Mouse (Mus musculus) liver, embryonic 16.5 days (tissue): ENCODE measurements around the gene Yap1. TPM values are rescaled to one million over a fixed set of nuclear protein-coding genes. Genes with fewer than 3 reads are reported as not detected.
A peak's percentile ranks its signal among the peaks of the same experiment; 100 is the strongest.

ENCODE experiments used
- ATAC-seq: fragments of 200-750 bp; cut with Nextera tagmentation; 2 replicates; pipeline ENCODE4 v1.8.0; 2017; ENCODE audit warnings: low read depth, mild to moderate bottlenecking, moderate number of reproducible peaks, moderate library complexity
- H3K27ac ChIP-seq: fragments of 300-500 bp; sonication (generic); 2 replicates; pipeline ENCODE4 v1.5.1; 2014; ENCODE audit warnings: mild to moderate bottlenecking, low read length
- H3K27me3 ChIP-seq: fragments of 300-500 bp; sonication (generic); 2 replicates; pipeline ENCODE4 v1.6.1; 2014; ENCODE audit warnings: low read depth, low read length, mixed read lengths; ENCODE audit not compliant: control insufficient read depth, insufficient read depth
- H3K36me3 ChIP-seq: fragments of 300-500 bp; sonication (generic); 2 replicates; pipeline ENCODE4 v1.6.1; 2014; ENCODE audit warnings: mild to moderate bottlenecking; ENCODE audit not compliant: control insufficient read depth, insufficient read depth
- H3K4me1 ChIP-seq: fragments of 300-500 bp; sonication (generic); 2 replicates; pipeline ENCODE4 v1.6.1; 2014; ENCODE audit warnings: low read depth, low read length, mixed read lengths; ENCODE audit not compliant: control insufficient read depth
- H3K4me2 ChIP-seq: fragments of 300-500 bp; sonication (generic); 2 replicates; pipeline ENCODE4 v1.6.1; 2014; ENCODE audit warnings: low read depth, low read length, mixed read lengths
- H3K4me3 ChIP-seq: fragments of 300-500 bp; sonication (generic); 2 replicates; pipeline ENCODE4 v1.5.1; 2014; ENCODE audit warnings: low read depth, mild to moderate bottlenecking, low read length
- H3K9ac ChIP-seq: fragments of 300-500 bp; sonication (generic); 2 replicates; pipeline ENCODE4 v1.6.1; 2014; ENCODE audit warnings: low read depth, low read length
- H3K9me3 ChIP-seq: fragments of 300-500 bp; sonication (generic); replicated peaks from 2 replicates; pipeline ENCODE4 v1.6.1; 2016; ENCODE audit warnings: low read length; ENCODE audit not compliant: control insufficient read depth
- WGBS: fragments of 180-500 bp; shearing (Covaris S2); extraction: QIAGEN DNeasy Blood & Tissue Kit; methylation state at CpG from one replicate; pipeline ENCODE4 v1.1.7; 2014; ENCODE audit not compliant: insufficient replicate concordance; 5-methylcytosine and 5-hydroxymethylcytosine counted together
- polyA plus RNA-seq: library from polyadenylated mRNA; unstranded; fragments of >200 nt; fragmentation: Nextera tagmentation; extraction: Ambion mirVana; gene quantifications from 2 replicates; pipeline ENCODE4 v1.2.1, GENCODE M21; 2015

Gene Yap1
- polyA plus RNA-seq, 1 experiment from 2014 or later: 3.4 TPM

GRCm38 (mm10) chr9:8003301-8004271 lies 810 bp downstream of the Yap1 start:
- under 1% methylated on average over 72 of the region's 82 CpGs for WGBS
- H3K4me3 ChIP-seq: peak overlapping the region; percentile 64
- no peaks in the 10 kb centered on the region for H3K36me3 ChIP-seq
- H3K9me3 ChIP-seq: no peaks in the 10 kb centered on the region
- peak; percentile 68 for ATAC-seq
- H3K27ac ChIP-seq: peak overlapping the region; percentile 66
- no peaks in the 10 kb centered on the region for H3K4me1 ChIP-seq
- H3K27me3 ChIP-seq: peaks cover 49% of the 10 kb centered on the region
- H3K4me2 ChIP-seq: peak overlapping the region; percentile 48
- H3K9ac ChIP-seq: peak overlapping the region; percentile 63

GRCm38 (mm10) chr9:8002806-8003205 lies 1.6 kb downstream of the Yap1 start:
- Histone ChIP-seq H3K4me1 (no peaks in the 10 kb centered on the region), H3K4me2 (peak overlapping the region; percentile 48), H3K36me3 (no peaks in the 10 kb centered on the region), H3K27ac (peak overlapping the region; percentile 66; the same call in 1 of the 2 replicates), H3K27me3 (peaks cover 49% of the 10 kb centered on the region), H3K9ac (no peak overlapping the region; the same call in 1 of the 2 replicates), H3K4me3 (peak overlapping the region; percentile 64), H3K9me3 (no peaks in the 10 kb centered on the region)
- ATAC-seq: no peak
- 5% methylated on average over 12 of the region's 12 CpGs for WGBS

- H3K27ac ChIP-seq: no peak overlapping the region
- H3K4me3 ChIP-seq: no peak overlapping the region
- H3K9ac ChIP-seq: no peak overlapping the region
- no peak for ATAC-seq
- H3K4me1 ChIP-seq: no peaks in the 10 kb centered on the region
- H3K9me3 ChIP-seq: no peaks in the 10 kb centered on the region
- 58% methylated on average over 7 of the region's 7 CpGs for WGBS
- no peaks in the 10 kb centered on the region for H3K36me3 ChIP-seq
- H3K4me2 ChIP-seq: no peak overlapping the region
- H3K27me3 ChIP-seq: peaks cover 46% of the 10 kb centered on the region
These were observed 3.0 kb downstream of the Yap1 start for GRCm38 (mm10) chr9:8001352-8001751.

- Histone ChIP-seq H3K4me1 (no peaks in the 10 kb centered on the region; the same call in 1 of the 2 replicates), H3K27ac (no peak overlapping the region), H3K4me3 (no peak overlapping the region), H3K9me3 (no peaks in the 10 kb centered on the region), H3K36me3 (no peaks in the 10 kb centered on the region), H3K4me2 (no peak overlapping the region), H3K9ac (no peak overlapping the region), H3K27me3 (no peaks in the 10 kb centered on the region)
- ATAC-seq: no peak
- 61% methylated on average over 5 of the region's 5 CpGs for WGBS
These were observed 10.1 kb downstream of the Yap1 start for GRCm38 (mm10) chr9:7994275-7994674.

GRCm38 (mm10) chr9:7992651-7993050 lies 11.7 kb downstream of the Yap1 start:
- no peak for ATAC-seq
- no peak overlapping the region for H3K4me2 ChIP-seq
- H3K36me3 ChIP-seq: no peaks in the 10 kb centered on the region
- no peaks in the 10 kb centered on the region for H3K27me3 ChIP-seq
- H3K4me1 ChIP-seq: no peaks in the 10 kb centered on the region; the same call in 1 of the 2 replicates
- no peak overlapping the region for H3K4me3 ChIP-seq
- no peak overlapping the region for H3K9ac ChIP-seq
- no peak overlapping the region for H3K27ac ChIP-seq
- no peaks in the 10 kb centered on the region for H3K9me3 ChIP-seq
- WGBS: 39% methylated on average over 3 of the region's 3 CpGs

GRCm38 (mm10) chr9:7990897-7991296 lies 13.5 kb downstream of the Yap1 start:
- ATAC-seq: no peak
- Histone ChIP-seq H3K4me1 (no peaks in the 10 kb centered on the region; the same call in 1 of the 2 replicates), H3K9ac (no peak overlapping the region), H3K4me3 (no peak overlapping the region), H3K4me2 (no peak overlapping the region), H3K27me3 (no peaks in the 10 kb centered on the region), H3K9me3 (no peaks in the 10 kb centered on the region), H3K27ac (no peak overlapping the region), H3K36me3 (no peaks in the 10 kb centered on the region)
- 56% methylated on average over 4 of the region's 4 CpGs for WGBS

- H3K27me3 ChIP-seq: no peaks in the 10 kb centered on the region
- no peaks in the 10 kb centered on the region; the same call in 1 of the 2 replicates for H3K4me1 ChIP-seq
- H3K36me3 ChIP-seq: no peaks in the 10 kb centered on the region
- no peak for ATAC-seq
- 52% methylated on average over 5 of the region's 5 CpGs for WGBS
- H3K9ac ChIP-seq: no peak overlapping the region
- H3K27ac ChIP-seq: no peak overlapping the region
- H3K4me3 ChIP-seq: no peak overlapping the region
- H3K9me3 ChIP-seq: no peaks in the 10 kb centered on the region
- H3K4me2 ChIP-seq: no peak overlapping the region
These were observed 17.3 kb downstream of the Yap1 start for GRCm38 (mm10) chr9:7987119-7987518.

GRCm38 (mm10) chr9:7984287-7984686 lies 20.1 kb downstream of the Yap1 start:
- no peaks in the 10 kb centered on the region for H3K27me3 ChIP-seq
- no peaks in the 10 kb centered on the region for H3K9me3 ChIP-seq
- no peak overlapping the region for H3K4me3 ChIP-seq
- no peak overlapping the region for H3K4me2 ChIP-seq
- no peak for ATAC-seq
- WGBS: 50% methylated on average over 4 of the region's 4 CpGs
- H3K36me3 ChIP-seq: no peaks in the 10 kb centered on the region
- H3K9ac ChIP-seq: no peak overlapping the region
- no peaks in the 10 kb centered on the region for H3K4me1 ChIP-seq
- H3K27ac ChIP-seq: no peak overlapping the region

- Histone ChIP-seq H3K27ac (no peak overlapping the region), H3K4me3 (no peak overlapping the region), H3K9me3 (no peaks in the 10 kb centered on the region), H3K4me1 (no peaks in the 10 kb centered on the region), H3K9ac (no peak overlapping the region), H3K36me3 (no peaks in the 10 kb centered on the region), H3K27me3 (no peaks in the 10 kb centered on the region), H3K4me2 (no peak overlapping the region)
- no peak for ATAC-seq
- WGBS: 28% methylated on average over 2 of the region's 2 CpGs
These were observed 20.7 kb downstream of the Yap1 start for GRCm38 (mm10) chr9:7983665-7984064.
